Mouse (Mus musculus): ENCODE data around the gene Fbxl2. TPM values are rescaled to one million over a fixed set of nuclear protein-coding genes. Genes with fewer than 3 reads are reported as not detected.
A peak's percentile ranks its signal among the peaks of the same experiment; 100 is the strongest.

Gene Fbxl2
- polyA plus RNA-seq, 1 experiment from 2014 or later = 8.7 TPM

GRCm38 (mm10) chr9:114057090-114057796 lies 11.3 kb upstream of the Fbxl2 start, which contains the start of gene Susd5:
TSS of gene Susd5 (plus strand) at chr9:114057140.
- H3K9ac ChIP-seq (ENCODE audit: low read depth, low read length) = peak within 1 kb of the TSS; percentile 53
- peak within 1 kb of the TSS; percentile 92 for H3K4me2 ChIP-seq (replicated peaks; ENCODE audit: low read depth, low read length)
- H3K9me3 ChIP-seq (ENCODE audit: control insufficient read depth, low read length) = no peaks in the 10 kb centered on the region
- H3K27me3 ChIP-seq (ENCODE audit: control insufficient read depth, insufficient read depth, low read length) = peaks cover 22% of the 10 kb centered on the region
- DNase-seq (ENCODE audit: low spot score) (peak; percentile 52), ATAC-seq (ENCODE audit: low FRiP score) (peak; percentile 81)
- no peaks in the 10 kb centered on the region for H3K36me3 ChIP-seq (ENCODE audit: control insufficient read depth, insufficient read depth, low read length)
- H3K27ac ChIP-seq (ENCODE audit: low read depth, low read length) = no peak within 1 kb of the TSS
- H3K4me1 ChIP-seq (replicated peaks; ENCODE audit: control insufficient read depth, insufficient read depth, low read length) = no peaks in the 10 kb centered on the region
- peak within 1 kb of the TSS; percentile 50 for H3K4me3 ChIP-seq (ENCODE audit: low read depth, low read length)
- 1% methylated on average over 59 of the region's 60 CpGs for WGBS

- Histone ChIP-seq H3K27ac (ENCODE audit: low read depth, low read length) (no peak overlapping the region), H3K27me3 (ENCODE audit: control insufficient read depth, insufficient read depth, low read length) (peaks cover 14% of the 10 kb centered on the region), H3K4me3 (ENCODE audit: low read depth, low read length) (no peak overlapping the region), H3K36me3 (ENCODE audit: control insufficient read depth, insufficient read depth, low read length) (no peaks in the 10 kb centered on the region), H3K9me3 (ENCODE audit: control insufficient read depth, low read length) (no peaks in the 10 kb centered on the region), H3K9ac (ENCODE audit: low read depth, low read length) (no peak overlapping the region), H3K4me1 (replicated peaks; ENCODE audit: control insufficient read depth, insufficient read depth, low read length) (no peaks in the 10 kb centered on the region), H3K4me2 (replicated peaks; ENCODE audit: low read depth, low read length) (no peak overlapping the region)
- DNase-seq (ENCODE audit: low spot score) = no peak
- no peak for ATAC-seq (ENCODE audit: low FRiP score)
- WGBS = 80% methylated on average over 6 of the region's 6 CpGs
Measured at GRCm38 (mm10) chr9:114052866-114053265, 6.9 kb upstream of the Fbxl2 start.

GRCm38 (mm10) chr9:114052031-114052430 lies 6.0 kb upstream of the Fbxl2 start:
- DNase-seq (ENCODE audit: low spot score) (no peak), ATAC-seq (ENCODE audit: low FRiP score) (no peak)
- Histone ChIP-seq H3K36me3 (ENCODE audit: control insufficient read depth, insufficient read depth, low read length) (no peaks in the 10 kb centered on the region), H3K4me2 (replicated peaks; ENCODE audit: low read depth, low read length) (no peak overlapping the region), H3K4me3 (ENCODE audit: low read depth, low read length) (no peak overlapping the region), H3K4me1 (replicated peaks; ENCODE audit: control insufficient read depth, insufficient read depth, low read length) (no peaks in the 10 kb centered on the region), H3K9ac (ENCODE audit: low read depth, low read length) (no peak overlapping the region), H3K27me3 (ENCODE audit: control insufficient read depth, insufficient read depth, low read length) (peaks cover 6% of the 10 kb centered on the region), H3K9me3 (ENCODE audit: control insufficient read depth, low read length) (no peaks in the 10 kb centered on the region), H3K27ac (ENCODE audit: low read depth, low read length) (no peak overlapping the region)
- WGBS = 77% methylated on average over 4 of the region's 4 CpGs

- no peak overlapping the region for H3K27ac ChIP-seq (ENCODE audit: low read depth, low read length)
- no peaks in the 10 kb centered on the region for H3K4me1 ChIP-seq (replicated peaks; ENCODE audit: control insufficient read depth, insufficient read depth, low read length)
- H3K27me3 ChIP-seq (ENCODE audit: control insufficient read depth, insufficient read depth, low read length) = no peaks in the 10 kb centered on the region
- no peaks in the 10 kb centered on the region for H3K9me3 ChIP-seq (ENCODE audit: control insufficient read depth, low read length)
- H3K4me3 ChIP-seq (ENCODE audit: low read depth, low read length) = no peak overlapping the region
- H3K4me2 ChIP-seq (replicated peaks; ENCODE audit: low read depth, low read length) = no peak overlapping the region
- ATAC-seq (ENCODE audit: low FRiP score) = no peak
- H3K36me3 ChIP-seq (ENCODE audit: control insufficient read depth, insufficient read depth, low read length) = no peaks in the 10 kb centered on the region
- 90% methylated on average over 16 of the region's 16 CpGs for WGBS
- no peak overlapping the region for H3K9ac ChIP-seq (ENCODE audit: low read depth, low read length)
- DNase-seq (ENCODE audit: low spot score) = no peak
Measured at GRCm38 (mm10) chr9:114050778-114051177, 4.8 kb upstream of the Fbxl2 start.

GRCm38 (mm10) chr9:114050106-114050505 lies 4.1 kb upstream of the Fbxl2 start:
- Histone ChIP-seq H3K4me1 (replicated peaks; ENCODE audit: control insufficient read depth, insufficient read depth, low read length) (no peaks in the 10 kb centered on the region), H3K4me2 (replicated peaks; ENCODE audit: low read depth, low read length) (no peak overlapping the region), H3K9ac (ENCODE audit: low read depth, low read length) (no peak overlapping the region), H3K36me3 (ENCODE audit: control insufficient read depth, insufficient read depth, low read length) (no peaks in the 10 kb centered on the region), H3K4me3 (ENCODE audit: low read depth, low read length) (no peak overlapping the region), H3K9me3 (ENCODE audit: control insufficient read depth, low read length) (no peaks in the 10 kb centered on the region), H3K27ac (ENCODE audit: low read depth, low read length) (no peak overlapping the region), H3K27me3 (ENCODE audit: control insufficient read depth, insufficient read depth, low read length) (no peaks in the 10 kb centered on the region)
- 85% methylated on average over 7 of the region's 7 CpGs for WGBS
- DNase-seq (ENCODE audit: low spot score) (no peak), ATAC-seq (ENCODE audit: low FRiP score) (no peak)

- H3K4me1 ChIP-seq (replicated peaks; ENCODE audit: control insufficient read depth, insufficient read depth, low read length) = no peaks in the 10 kb centered on the region
- H3K4me3 ChIP-seq (ENCODE audit: low read depth, low read length) = no peak overlapping the region
- no peak for ATAC-seq (ENCODE audit: low FRiP score)
- no peaks in the 10 kb centered on the region for H3K9me3 ChIP-seq (ENCODE audit: control insufficient read depth, low read length)
- no peaks in the 10 kb centered on the region for H3K36me3 ChIP-seq (ENCODE audit: control insufficient read depth, insufficient read depth, low read length)
- no peak overlapping the region for H3K27ac ChIP-seq (ENCODE audit: low read depth, low read length)
- 92% methylated on average over 7 of the region's 7 CpGs for WGBS
- H3K27me3 ChIP-seq (ENCODE audit: control insufficient read depth, insufficient read depth, low read length) = no peaks in the 10 kb centered on the region
- H3K4me2 ChIP-seq (replicated peaks; ENCODE audit: low read depth, low read length) = no peak overlapping the region
- H3K9ac ChIP-seq (ENCODE audit: low read depth, low read length) = no peak overlapping the region
- no peak for DNase-seq (ENCODE audit: low spot score)
Measured at GRCm38 (mm10) chr9:114046676-114047075, 685 bp upstream of the Fbxl2 start.

GRCm38 (mm10) chr9:114044446-114044845 lies 1.5 kb downstream of the Fbxl2 start:
- H3K27me3 ChIP-seq (ENCODE audit: control insufficient read depth, insufficient read depth, low read length) = no peaks in the 10 kb centered on the region
- H3K27ac ChIP-seq (ENCODE audit: low read depth, low read length) = no peak overlapping the region
- no peak overlapping the region for H3K4me3 ChIP-seq (ENCODE audit: low read depth, low read length)
- DNase-seq (ENCODE audit: low spot score) = no peak
- ATAC-seq (ENCODE audit: low FRiP score) = no peak
- no peaks in the 10 kb centered on the region for H3K36me3 ChIP-seq (ENCODE audit: control insufficient read depth, insufficient read depth, low read length)
- no peak overlapping the region for H3K9ac ChIP-seq (ENCODE audit: low read depth, low read length)
- H3K4me1 ChIP-seq (replicated peaks; ENCODE audit: control insufficient read depth, insufficient read depth, low read length) = no peaks in the 10 kb centered on the region
- H3K9me3 ChIP-seq (ENCODE audit: control insufficient read depth, low read length) = no peaks in the 10 kb centered on the region
- H3K4me2 ChIP-seq (replicated peaks; ENCODE audit: low read depth, low read length) = no peak overlapping the region
- 59% methylated on average over 3 of the region's 3 CpGs for WGBS

GRCm38 (mm10) chr9:114042490-114042889 lies 3.5 kb downstream of the Fbxl2 start:
- Histone ChIP-seq H3K27me3 (ENCODE audit: control insufficient read depth, insufficient read depth, low read length) (no peaks in the 10 kb centered on the region), H3K4me1 (replicated peaks; ENCODE audit: control insufficient read depth, insufficient read depth, low read length) (no peaks in the 10 kb centered on the region), H3K36me3 (ENCODE audit: control insufficient read depth, insufficient read depth, low read length) (no peaks in the 10 kb centered on the region), H3K9me3 (ENCODE audit: control insufficient read depth, low read length) (no peaks in the 10 kb centered on the region), H3K4me2 (replicated peaks; ENCODE audit: low read depth, low read length) (no peak overlapping the region), H3K27ac (ENCODE audit: low read depth, low read length) (no peak overlapping the region), H3K4me3 (ENCODE audit: low read depth, low read length) (no peak overlapping the region), H3K9ac (ENCODE audit: low read depth, low read length) (no peak overlapping the region)
- no peak for ATAC-seq (ENCODE audit: low FRiP score)
- WGBS = 45% methylated on average over 6 of the region's 6 CpGs
- DNase-seq (ENCODE audit: low spot score) = no peak

- Histone ChIP-seq H3K4me1 (replicated peaks; ENCODE audit: control insufficient read depth, insufficient read depth, low read length) (no peaks in the 10 kb centered on the region), H3K36me3 (ENCODE audit: control insufficient read depth, insufficient read depth, low read length) (no peaks in the 10 kb centered on the region), H3K27me3 (ENCODE audit: control insufficient read depth, insufficient read depth, low read length) (no peaks in the 10 kb centered on the region), H3K9ac (ENCODE audit: low read depth, low read length) (no peak overlapping the region), H3K27ac (ENCODE audit: low read depth, low read length) (no peak overlapping the region), H3K4me3 (ENCODE audit: low read depth, low read length) (no peak overlapping the region), H3K9me3 (ENCODE audit: control insufficient read depth, low read length) (no peaks in the 10 kb centered on the region), H3K4me2 (replicated peaks; ENCODE audit: low read depth, low read length) (no peak overlapping the region)
- no peak for DNase-seq (ENCODE audit: low spot score)
- ATAC-seq (ENCODE audit: low FRiP score) = no peak
- 75% methylated on average over 4 of the region's 4 CpGs for WGBS
Measured at GRCm38 (mm10) chr9:114040945-114041344, 5.0 kb downstream of the Fbxl2 start.

Data from hindbrain, embryonic 11.5 days (tissue).